Mouse (Mus musculus) brain, embryonic 18.5 days (tissue): ENCODE data around the gene Capza1.

Source experiments
- DNase-seq: peaks from one replicate; pipeline ENCODE4 v3.0.0-alpha.2; 2012; ENCODE audit warnings: low read depth, low spot score

The Capza1 gene

GRCm38 (mm10) chr3:104788561-104789311, 75.6 kb downstream of the Capza1 start:
- no peak for DNase-seq

- DNase-seq, result no peak
Measured at GRCm38 (mm10) chr3:104788075-104788474, 76.2 kb downstream of the Capza1 start, which contains the start of gene Rhoc. Gene Rhoc, plus strand, starts transcription at chr3:104788375.

- DNase-seq, result no peak
Measured at GRCm38 (mm10) chr3:104785284-104785683, 79.0 kb downstream of the Capza1 start.

GRCm38 (mm10) chr3:104783971-104784500, 80.3 kb downstream of the Capza1 start:
- DNase-seq, result no peak

GRCm38 (mm10) chr3:104782061-104782681, 82.1 kb downstream of the Capza1 start:
- no peak for DNase-seq

GRCm38 (mm10) chr3:104781471-104781903, 82.8 kb downstream of the Capza1 start, which contains the start of gene Fam19a3:
Gene Fam19a3, minus strand, starts transcription at chr3:104781840.
- DNase-seq, result no peak

GRCm38 (mm10) chr3:104780561-104781420, 83.5 kb downstream of the Capza1 start, which contains the start of gene Ppm1j:
Gene Ppm1j, plus strand, starts transcription at chr3:104781056.
- no peak for DNase-seq

- DNase-seq, result no peak
Measured at GRCm38 (mm10) chr3:104779949-104780348, 84.4 kb downstream of the Capza1 start.

GRCm38 (mm10) chr3:104777342-104777741, 87.0 kb downstream of the Capza1 start:
- no peak for DNase-seq

GRCm38 (mm10) chr3:104773301-104773700, 91.0 kb downstream of the Capza1 start:
- DNase-seq, result no peak
